Mouse (Mus musculus) bone marrow, adult 2 months (tissue): ENCODE measurements at regions not wholly inside any gene's neighbourhood (a gene's known extent, or its start where the extent isn't known, plus 50 kb on each side); places are given as distances from the start of the nearest gene placed in this dataset.

Experiments
- CTCF ChIP-seq: fragments of 200-500 bp; IDR thresholded peaks from 2 replicates; pipeline ENCODE4 v1.5.1; 2011; ENCODE audit warnings: low read length, control low read depth; ENCODE audit not compliant: control insufficient read depth, insufficient read depth
- POLR2A ChIP-seq: fragments of 200-500 bp; IDR thresholded peaks from 2 replicates; pipeline ENCODE4 v1.6.1; 2011; ENCODE audit warnings: low read depth, mild to moderate bottlenecking, control low read depth, low read length, borderline replicate concordance; ENCODE audit not compliant: control insufficient read depth

- TF ChIP-seq CTCF (no peak), POLR2A (no peak)
These were observed 77.8 kb downstream of the Cetn3 start for GRCm38 (mm10) chr13:81860683-81861082.
